Mouse (Mus musculus) R1 (cell line): ENCODE results near the gene Fam104a.

Source experiments
- DNase-seq: peaks from one replicate; pipeline ENCODE4 v3.0.0-alpha.2; 2018; ENCODE audit warnings: low read depth, low spot score

The Fam104a gene

GRCm38 (mm10) chr11:113703758-113704157, 19.8 kb upstream of the Fam104a start:
- peak; percentile 69 for DNase-seq

- no peak for DNase-seq
These were observed 15.7 kb upstream of the Fam104a start for GRCm38 (mm10) chr11:113699643-113700042.

DNA sequence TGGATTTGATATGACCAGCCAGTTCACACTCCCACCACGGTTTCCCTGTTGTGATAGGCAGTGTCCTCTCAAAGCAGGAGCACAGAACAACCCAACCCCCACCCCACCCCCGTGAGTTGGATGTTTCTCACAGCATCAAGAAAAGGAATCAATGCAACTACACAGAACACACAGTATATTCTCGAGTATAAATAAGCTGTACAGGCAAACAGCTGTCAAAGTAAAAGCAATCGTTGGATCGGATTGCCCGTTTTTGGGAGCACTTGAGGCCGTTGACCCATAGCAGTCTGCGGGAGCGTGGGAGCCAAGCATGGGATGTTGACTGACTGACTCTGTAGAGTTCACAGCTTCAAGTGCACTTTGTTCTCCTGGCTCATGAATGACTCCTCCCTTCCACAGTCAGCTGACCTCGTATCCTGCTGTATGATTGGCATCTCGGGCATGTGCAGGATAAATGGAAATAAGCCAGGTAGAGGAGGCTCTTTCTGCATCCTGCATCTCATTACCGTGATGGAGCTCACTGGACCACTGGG, 14.1 kb upstream of the Fam104a start:
- DNase-seq, result no peak

- no peak for DNase-seq
These were observed 13.6 kb upstream of the Fam104a start for GRCm38 (mm10) chr11:113697571-113697970.

GRCm38 (mm10) chr11:113691851-113692250, 7.9 kb upstream of the Fam104a start:
- no peak for DNase-seq

GRCm38 (mm10) chr11:113691318-113691717, 7.4 kb upstream of the Fam104a start:
- DNase-seq, result no peak

GRCm38 (mm10) chr11:113690506-113690905, 6.6 kb upstream of the Fam104a start:
- DNase-seq, result no peak

DNA sequence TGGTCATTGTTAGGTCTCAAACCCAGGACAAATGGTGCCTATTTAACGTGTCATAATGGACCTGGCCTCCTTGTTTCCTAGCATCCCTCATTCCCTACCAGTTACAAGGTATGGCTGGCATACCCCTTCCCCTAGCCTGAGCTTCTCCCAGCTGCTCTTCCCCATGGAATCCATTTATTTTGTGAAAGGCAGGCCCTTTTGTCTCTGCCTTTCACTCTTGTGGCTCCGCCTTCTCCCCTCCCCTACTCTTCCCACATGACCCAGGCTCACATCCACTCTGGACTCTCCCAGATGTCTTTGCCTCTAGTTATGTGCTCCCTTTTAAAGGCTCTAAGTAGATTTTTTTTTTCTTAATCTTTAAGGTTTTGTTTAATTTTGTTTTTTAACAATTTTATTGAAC, 3.1 kb upstream of the Fam104a start:
- DNase-seq, result peak; percentile 83

GRCm38 (mm10) chr11:113684707-113685426, 912 bp upstream of the Fam104a start:
- DNase-seq, result no peak

DNA sequence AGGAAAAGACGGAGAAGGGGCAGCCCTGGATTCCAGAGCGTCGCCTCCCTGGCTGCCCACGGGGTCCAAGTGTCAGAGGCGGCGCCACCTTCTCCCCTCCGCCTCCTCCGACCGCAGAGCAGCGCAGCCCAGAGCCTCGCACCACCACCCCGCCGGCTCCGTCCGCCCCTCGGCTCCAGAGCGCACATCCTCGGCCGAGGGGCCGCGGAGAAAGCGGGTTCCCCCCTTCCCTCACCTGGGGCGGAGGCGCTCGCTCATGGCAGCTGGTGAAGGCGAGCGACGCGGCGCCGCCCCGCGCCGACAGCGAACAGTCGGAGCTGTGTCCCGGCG, 363 bp downstream of the Fam104a start:
- DNase-seq, result no peak

GRCm38 (mm10) chr11:113682897-113683626, 893 bp downstream of the Fam104a start:
- DNase-seq, result peak; percentile 84

DNA sequence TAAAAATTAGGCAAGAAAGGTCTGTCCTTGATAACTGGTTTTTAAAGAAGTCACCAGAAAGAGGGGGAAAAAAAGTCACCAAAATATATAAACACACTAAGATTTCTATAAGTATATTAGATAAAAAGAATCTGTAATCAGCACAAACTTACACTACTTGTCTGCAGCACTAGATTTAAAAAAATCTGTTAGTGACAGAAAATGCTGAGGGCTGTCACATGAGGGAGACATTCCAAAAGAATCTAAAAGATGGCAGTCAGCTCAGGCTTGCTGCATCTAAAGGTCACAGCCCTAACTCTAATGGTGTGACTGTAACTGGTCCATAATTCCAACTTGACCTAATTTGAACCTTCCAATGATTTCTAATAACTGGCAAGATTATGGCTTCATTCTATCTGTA, 2.0 kb downstream of the Fam104a start:
- DNase-seq, result no peak

GRCm38 (mm10) chr11:113680954-113681353, 3.0 kb downstream of the Fam104a start:
- DNase-seq, result no peak

DNA sequence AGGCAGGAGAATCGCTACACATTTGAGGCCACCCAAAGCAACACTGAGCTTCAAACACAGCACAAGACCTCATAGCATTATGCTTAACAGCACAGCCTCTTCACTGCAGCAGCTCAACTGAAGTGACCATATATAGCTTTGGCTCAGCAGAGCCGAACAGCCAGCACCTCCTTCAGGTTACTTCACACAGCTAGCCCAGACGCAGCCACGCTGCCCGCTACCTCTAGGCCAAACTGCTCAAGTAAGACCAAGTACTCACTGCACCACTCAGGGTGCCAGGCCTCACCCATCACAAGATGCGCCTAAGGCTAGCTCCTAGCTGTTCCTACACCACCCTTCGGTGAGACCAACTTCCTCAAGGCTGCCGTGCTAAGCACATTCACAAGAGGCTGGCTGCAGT, 5.6 kb downstream of the Fam104a start:
- DNase-seq, result no peak

GRCm38 (mm10) chr11:113677378-113677777, 6.6 kb downstream of the Fam104a start:
- no peak for DNase-seq

GRCm38 (mm10) chr11:113676847-113677246, 7.1 kb downstream of the Fam104a start:
- no peak for DNase-seq

DNA sequence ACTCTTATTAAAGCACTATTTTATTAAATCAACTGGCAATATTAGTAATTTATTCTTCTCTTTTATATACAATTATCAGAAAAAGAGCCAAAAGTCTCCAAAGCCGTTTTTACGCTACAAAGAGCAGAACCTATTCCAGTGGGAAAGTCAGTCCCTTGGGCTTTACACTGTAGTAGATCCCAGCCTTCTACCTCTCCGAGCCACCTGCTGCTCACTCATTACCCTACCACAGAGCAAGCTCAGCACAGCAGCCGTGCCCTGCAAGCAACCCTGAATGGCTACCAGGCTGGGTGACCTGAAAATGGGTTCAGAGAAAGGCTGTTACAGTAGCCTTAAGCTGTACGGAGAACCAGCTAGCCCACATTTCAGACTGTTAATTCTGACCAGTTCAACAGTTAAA, 9.4 kb downstream of the Fam104a start:
- DNase-seq, result no peak

DNA sequence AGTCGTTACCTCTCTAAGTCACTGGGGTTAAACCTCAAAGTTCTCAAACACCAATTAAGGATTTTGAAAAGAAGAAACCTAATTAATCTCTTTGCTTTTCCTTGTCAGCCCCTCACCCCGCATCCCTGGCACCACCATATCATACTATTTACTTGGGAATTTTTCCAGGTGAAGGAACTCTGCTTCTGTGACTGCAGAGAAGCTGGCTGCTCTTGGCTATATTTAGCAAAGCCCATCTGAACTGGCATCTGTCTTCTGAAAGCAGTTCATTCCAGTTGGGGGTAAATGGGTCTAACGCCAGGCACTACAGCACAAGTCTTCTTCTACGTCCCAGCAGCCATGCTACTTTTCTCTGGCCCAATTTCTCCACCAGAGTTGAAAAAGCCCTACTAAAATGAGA, 10.3 kb downstream of the Fam104a start:
- no peak for DNase-seq

DNA sequence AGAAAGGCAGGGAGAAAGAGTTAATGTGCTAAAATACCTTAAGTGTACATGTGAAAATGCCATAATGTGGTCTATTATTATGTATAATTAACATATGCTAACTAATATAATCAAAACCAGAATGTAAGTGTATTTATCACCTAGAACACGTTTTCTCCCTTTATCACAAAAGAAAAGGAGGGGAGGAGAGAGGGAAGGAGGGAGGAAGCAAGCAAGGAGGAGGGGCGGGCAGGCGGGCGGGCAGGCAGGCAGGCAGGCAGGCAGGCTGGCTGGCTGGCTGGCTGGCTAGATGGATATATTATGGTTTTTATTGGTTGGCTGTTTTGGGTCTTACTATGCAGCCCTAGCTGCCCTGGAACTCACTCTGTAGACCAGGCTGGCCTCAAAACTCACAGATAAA, 14.2 kb downstream of the Fam104a start:
- DNase-seq, result no peak

- DNase-seq, result no peak
These were observed 15.1 kb downstream of the Fam104a start for GRCm38 (mm10) chr11:113668857-113669256.

- no peak for DNase-seq
These were observed 16.3 kb downstream of the Fam104a start for GRCm38 (mm10) chr11:113667704-113668103.

DNA sequence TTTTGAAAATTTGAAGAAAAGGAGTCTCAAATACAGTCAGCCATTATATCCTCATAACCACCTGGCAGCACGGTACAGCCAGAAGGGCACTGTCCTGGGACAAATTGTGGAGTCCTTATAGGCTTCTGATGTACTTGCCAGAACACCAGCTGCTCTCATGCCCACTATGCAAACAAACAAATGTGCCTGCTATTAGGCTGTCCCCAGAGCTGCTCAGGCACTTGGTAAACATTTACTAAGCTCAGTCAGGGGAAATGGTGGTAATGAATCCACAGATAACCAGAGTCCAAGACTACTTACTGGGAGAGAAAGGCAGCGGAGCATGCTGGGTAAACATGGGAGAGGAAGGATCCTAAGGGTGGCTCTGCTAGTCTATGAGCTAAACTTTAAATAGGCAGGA, 16.8 kb downstream of the Fam104a start:
- DNase-seq, result no peak

DNA sequence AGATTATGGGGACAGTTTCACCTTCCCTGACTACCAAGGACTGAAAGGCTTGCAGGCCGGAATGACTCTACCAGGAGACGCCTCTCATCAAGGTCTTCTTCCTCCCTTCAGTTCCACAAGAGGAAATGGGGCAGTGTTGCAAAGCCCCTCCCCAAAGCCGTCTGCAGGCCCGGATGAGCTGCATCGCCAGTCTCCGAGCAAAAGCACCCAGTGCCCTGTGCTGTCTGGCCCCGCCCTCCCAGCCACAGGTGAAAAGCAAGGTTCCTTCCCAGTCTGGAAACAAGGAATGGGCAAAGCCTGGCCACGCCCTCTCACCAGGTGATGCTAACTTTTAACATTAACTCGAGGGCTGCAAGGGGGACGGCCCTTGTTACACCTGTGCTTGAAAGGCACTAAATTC, 17.3 kb downstream of the Fam104a start:
- DNase-seq, result peak; percentile 72
